Mouse (Mus musculus) testis, postnatal 10 days (tissue): Measurements from ENCODE around the gene Rnase11.

Experiments used
- DNase-seq: peaks from one replicate; pipeline ENCODE4 v3.0.0; 2021; ENCODE audit warnings: low spot score

The Rnase11 gene

GRCm38 (mm10) chr14:51008781-51009180 is 41.2 kb downstream of the Rnase11 start:
- no peak for DNase-seq

- no peak for DNase-seq
Measured at GRCm38 (mm10) chr14:51007914-51008713, 41.8 kb downstream of the Rnase11 start.

GRCm38 (mm10) chr14:51007152-51007801 is 42.7 kb downstream of the Rnase11 start, which contains the start of gene Rnase10:
Gene Rnase10, plus strand, starts transcription at chr14:51007751.
- no peak for DNase-seq
